Mouse (Mus musculus): Measurements from ENCODE around the gene Lhcgr. TPM values are rescaled to one million over a fixed set of nuclear protein-coding genes. Genes with fewer than 3 reads are reported as not detected.

Gene Lhcgr
- total and polyA plus RNA-seq, 3 experiments = not detected

GRCm38 (mm10) chr17:88788392-88788791, 3.4 kb downstream of the Lhcgr start:
- Histone ChIP-seq H3K9ac (ENCODE audit: control insufficient read depth, low read depth, low read length, poor library complexity, severe bottlenecking) (no peak overlapping the region), H3K79me2 (ENCODE audit: control insufficient read depth, insufficient read depth, low read length, poor library complexity) (no peaks in the 10 kb centered on the region), H3K4me1 (ENCODE audit: control insufficient read depth in 1 of 2, insufficient read depth in 2 of 2, low read length in 2 of 2) (no peaks in the 10 kb centered on the region), H3K27me3 (ENCODE audit: control insufficient read depth in 1 of 2, insufficient read depth in 2 of 2, low read length in 2 of 2) (no peaks in the 10 kb centered on the region), H3K4me3 (ENCODE audit: control insufficient read depth in 1 of 2, insufficient read depth in 1 of 2, low read depth in 2 of 2, low read length in 2 of 2) (no peak overlapping the region), H3K27ac (ENCODE audit: control insufficient read depth, low read depth, low read length) (no peak overlapping the region), H3K9me3 (replicated peaks; ENCODE audit: insufficient read depth, low read length) (no peaks in the 10 kb centered on the region), H3K36me3 (ENCODE audit: control insufficient read depth in 1 of 2, insufficient read depth in 2 of 2, low read length in 2 of 2) (no peaks in the 10 kb centered on the region)
- DNase-seq (ENCODE audit: low read depth, low spot score) = no peak
- TF ChIP-seq HCFC1 (IDR thresholded peaks at IDR 0.05; ENCODE audit: low read depth, low read length) = no peak
- TF ChIP-seq GATA1 (IDR thresholded peaks at IDR 0.05; ENCODE audit: low read depth, low read length) = no peak
- TF ChIP-seq MEF2A (IDR thresholded peaks at IDR 0.05; ENCODE audit: extremely low read depth, insufficient replicate concordance, low read depth, low read length, poor library complexity, severe bottlenecking) = no peak
- no peak for TF ChIP-seq RCOR1 (IDR thresholded peaks at IDR 0.05; ENCODE audit: low read depth, low read length)
- TF ChIP-seq NRF1 (IDR thresholded peaks at IDR 0.05; ENCODE audit: insufficient read depth, low read depth, low read length, poor library complexity, severe bottlenecking) = no peak
- TF ChIP-seq TCF12 (IDR thresholded peaks at IDR 0.05; ENCODE audit: low read depth, low read length) = no peak
- TF ChIP-seq CHD2 (IDR thresholded peaks at IDR 0.05; ENCODE audit: low read length) = no peak
- TF ChIP-seq JUND (IDR thresholded peaks at IDR 0.05; ENCODE audit: low read depth, low read length) = no peak
- TF ChIP-seq ZKSCAN1 (IDR thresholded peaks at IDR 0.05; ENCODE audit: low read depth, low read length) = no peak
- TF ChIP-seq POLR2A (IDR thresholded peaks at IDR 0.05; ENCODE audit: control insufficient read depth in 1 of 2, insufficient read depth in 1 of 2, low read depth in 1 of 2, low read length in 2 of 2, poor library complexity in 1 of 2) = no peak
- TF ChIP-seq POLR2AphosphoS2 (IDR thresholded peaks at IDR 0.05; ENCODE audit: low read length) = no peak

GRCm38 (mm10) chr17:88786881-88787280, 4.9 kb downstream of the Lhcgr start:
- H3K9ac ChIP-seq (ENCODE audit: control insufficient read depth, low read depth, low read length, poor library complexity, severe bottlenecking) = no peak overlapping the region
- H3K4me3 ChIP-seq (ENCODE audit: control insufficient read depth in 1 of 2, insufficient read depth in 1 of 2, low read depth in 2 of 2, low read length in 2 of 2) = no peak overlapping the region
- no peak overlapping the region for H3K27ac ChIP-seq (ENCODE audit: control insufficient read depth, low read depth, low read length)

More at GRCm38 (mm10) chr17:88786881-88787280, 4.9 kb downstream of the Lhcgr start:
- H3K4me1 ChIP-seq (ENCODE audit: control insufficient read depth in 1 of 2, insufficient read depth in 2 of 2, low read length in 2 of 2) = no peaks in the 10 kb centered on the region
- DNase-seq (ENCODE audit: low read depth, low spot score) = no peak
- no peaks in the 10 kb centered on the region for H3K36me3 ChIP-seq (ENCODE audit: control insufficient read depth in 1 of 2, insufficient read depth in 2 of 2, low read length in 2 of 2)
- H3K27me3 ChIP-seq (ENCODE audit: control insufficient read depth in 1 of 2, insufficient read depth in 2 of 2, low read length in 2 of 2) = no peaks in the 10 kb centered on the region
- no peaks in the 10 kb centered on the region for H3K79me2 ChIP-seq (ENCODE audit: control insufficient read depth, insufficient read depth, low read length, poor library complexity)
- TF ChIP-seq E2F4 (IDR thresholded peaks at IDR 0.05; ENCODE audit: borderline replicate concordance, low read depth, low read length) (no peak), USF2 (IDR thresholded peaks at IDR 0.05; ENCODE audit: borderline replicate concordance in 1 of 2, insufficient read depth in 1 of 2, low read depth in 1 of 2, low read length in 2 of 2) (no peak), MXI1 (IDR thresholded peaks at IDR 0.05; ENCODE audit: low read depth, low read length) (no peak), HCFC1 (IDR thresholded peaks at IDR 0.05; ENCODE audit: low read depth, low read length) (no peak), USF1 (IDR thresholded peaks at IDR 0.05; ENCODE audit: low read depth, low read length) (no peak), POLR2AphosphoS5 (IDR thresholded peaks at IDR 0.05; ENCODE audit: borderline replicate concordance, low read depth, low read length) (no peak), POLR2A (IDR thresholded peaks at IDR 0.05; ENCODE audit: control insufficient read depth in 1 of 2, insufficient read depth in 1 of 2, low read depth in 1 of 2, low read length in 2 of 2, poor library complexity in 1 of 2) (no peak), MAZ (IDR thresholded peaks at IDR 0.05; ENCODE audit: low read depth, low read length) (no peak), CHD2 (IDR thresholded peaks at IDR 0.05; ENCODE audit: low read length) (no peak), NRF1 (IDR thresholded peaks at IDR 0.05; ENCODE audit: insufficient read depth, low read depth, low read length, poor library complexity, severe bottlenecking) (no peak), MYB (IDR thresholded peaks at IDR 0.05; ENCODE audit: low read depth, low read length) (no peak), BHLHE40 (IDR thresholded peaks at IDR 0.05; ENCODE audit: borderline replicate concordance, low read depth, low read length) (no peak), ZKSCAN1 (IDR thresholded peaks at IDR 0.05; ENCODE audit: low read depth, low read length) (no peak), MEF2A (IDR thresholded peaks at IDR 0.05; ENCODE audit: extremely low read depth, insufficient replicate concordance, low read depth, low read length, poor library complexity, severe bottlenecking) (no peak), TBP (IDR thresholded peaks at IDR 0.05; ENCODE audit: low read depth, low read length) (no peak), POLR2AphosphoS2 (IDR thresholded peaks at IDR 0.05; ENCODE audit: low read length) (no peak), ELF1 (IDR thresholded peaks at IDR 0.05; ENCODE audit: low read depth, low read length) (no peak), UBTF (IDR thresholded peaks at IDR 0.05; ENCODE audit: borderline replicate concordance, insufficient read depth, low read depth, low read length) (no peak)
- H3K9me3 ChIP-seq (replicated peaks; ENCODE audit: insufficient read depth, low read length) = no peaks in the 10 kb centered on the region

Data from MEL (cell line).